Mouse (Mus musculus): ENCODE measurements at regions not wholly inside any gene's neighbourhood (a gene's known extent, or its start where the extent isn't known, plus 50 kb on each side); places are given as distances from the start of the nearest gene placed in this dataset.

- no peak for DNase-seq (ENCODE audit: low spot score)
- Histone ChIP-seq H3K4me2 (replicated peaks; ENCODE audit: low read depth, low read length) (no peak overlapping the region), H3K27me3 (ENCODE audit: control insufficient read depth, insufficient read depth, low read length) (no peaks in the 10 kb centered on the region), H3K9me3 (ENCODE audit: control insufficient read depth, low read length) (no peaks in the 10 kb centered on the region), H3K9ac (ENCODE audit: low read depth, low read length) (no peak overlapping the region), H3K36me3 (ENCODE audit: control insufficient read depth, insufficient read depth, low read length) (no peaks in the 10 kb centered on the region), H3K4me1 (replicated peaks; ENCODE audit: control insufficient read depth, insufficient read depth, low read length) (no peaks in the 10 kb centered on the region), H3K4me3 (ENCODE audit: low read depth, low read length) (no peak overlapping the region), H3K27ac (ENCODE audit: low read depth, low read length) (no peak overlapping the region)
- ATAC-seq (ENCODE audit: low FRiP score), result no peak
- WGBS, result 95% methylated on average over 1 of the region's 1 CpGs
Observed at GRCm38 (mm10) chr10:108051637-108052036, 110.4 kb upstream of the Ppp1r12a start.

DNA sequence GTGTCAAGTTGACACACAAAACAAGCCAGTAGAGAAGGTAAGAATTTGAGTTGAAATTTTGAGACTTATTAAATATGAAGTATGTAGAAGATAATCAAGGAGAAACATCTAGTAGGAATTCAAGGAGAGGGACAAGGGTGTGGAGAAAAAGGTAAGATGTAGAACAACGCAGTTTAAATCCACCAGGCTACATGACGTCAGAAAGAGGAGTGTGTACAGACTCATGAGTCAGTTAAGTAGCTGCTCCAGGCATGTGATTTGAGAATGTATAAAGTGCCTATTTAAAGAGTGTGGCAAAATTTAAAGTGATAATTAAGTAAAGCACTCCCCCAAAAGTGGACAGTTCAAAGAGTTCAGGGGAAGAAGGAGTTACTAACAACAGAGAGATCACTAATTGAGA lies 113.6 kb upstream of the Ppp1r12a start:
- no peak for DNase-seq (ENCODE audit: low spot score)
- no peak overlapping the region for H3K4me2 ChIP-seq (replicated peaks; ENCODE audit: low read depth, low read length)
- H3K36me3 ChIP-seq (ENCODE audit: control insufficient read depth, insufficient read depth, low read length), result no peaks in the 10 kb centered on the region
- no peaks in the 10 kb centered on the region for H3K4me1 ChIP-seq (replicated peaks; ENCODE audit: control insufficient read depth, insufficient read depth, low read length)
- WGBS, result 94% methylated on average over 2 of the region's 2 CpGs
- H3K27me3 ChIP-seq (ENCODE audit: control insufficient read depth, insufficient read depth, low read length), result no peaks in the 10 kb centered on the region
- ATAC-seq (ENCODE audit: low FRiP score), result no peak
- no peak overlapping the region for H3K9ac ChIP-seq (ENCODE audit: low read depth, low read length)
- no peak overlapping the region for H3K27ac ChIP-seq (ENCODE audit: low read depth, low read length)
- no peak overlapping the region for H3K4me3 ChIP-seq (ENCODE audit: low read depth, low read length)
- no peaks in the 10 kb centered on the region for H3K9me3 ChIP-seq (ENCODE audit: control insufficient read depth, low read length)

DNA sequence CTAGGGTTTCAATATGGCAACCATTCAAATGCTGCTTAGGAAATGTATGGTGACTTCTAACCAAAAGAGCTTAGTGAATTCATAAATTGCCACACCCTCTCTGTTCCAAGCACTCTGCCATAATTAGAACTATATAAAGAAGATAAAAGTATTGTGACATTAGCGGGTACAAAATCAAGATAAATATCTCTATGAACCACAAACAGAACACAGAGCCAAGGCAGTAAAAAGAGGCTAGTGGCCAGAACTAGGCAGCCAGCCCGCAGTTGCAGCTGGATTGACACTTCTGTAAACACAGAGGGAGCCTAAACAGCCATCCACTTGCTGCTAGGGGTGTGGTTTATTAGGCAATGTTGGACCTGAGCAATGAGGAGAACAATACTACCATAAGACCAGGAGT lies 118.5 kb upstream of the Ppp1r12a start:
- no peak overlapping the region for H3K9ac ChIP-seq (ENCODE audit: low read depth, low read length)
- ATAC-seq (ENCODE audit: low FRiP score) (no peak), DNase-seq (ENCODE audit: low spot score) (no peak)
- H3K4me1 ChIP-seq (replicated peaks; ENCODE audit: control insufficient read depth, insufficient read depth, low read length), result no peaks in the 10 kb centered on the region
- no peak overlapping the region for H3K4me2 ChIP-seq (replicated peaks; ENCODE audit: low read depth, low read length)
- H3K4me3 ChIP-seq (ENCODE audit: low read depth, low read length), result no peak overlapping the region
- no peaks in the 10 kb centered on the region for H3K27me3 ChIP-seq (ENCODE audit: control insufficient read depth, insufficient read depth, low read length)
- no peaks in the 10 kb centered on the region for H3K9me3 ChIP-seq (ENCODE audit: control insufficient read depth, low read length)
- H3K36me3 ChIP-seq (ENCODE audit: control insufficient read depth, insufficient read depth, low read length), result no peaks in the 10 kb centered on the region
- H3K27ac ChIP-seq (ENCODE audit: low read depth, low read length), result no peak overlapping the region
- WGBS, result 79% methylated on average over 2 of the region's 2 CpGs

DNA sequence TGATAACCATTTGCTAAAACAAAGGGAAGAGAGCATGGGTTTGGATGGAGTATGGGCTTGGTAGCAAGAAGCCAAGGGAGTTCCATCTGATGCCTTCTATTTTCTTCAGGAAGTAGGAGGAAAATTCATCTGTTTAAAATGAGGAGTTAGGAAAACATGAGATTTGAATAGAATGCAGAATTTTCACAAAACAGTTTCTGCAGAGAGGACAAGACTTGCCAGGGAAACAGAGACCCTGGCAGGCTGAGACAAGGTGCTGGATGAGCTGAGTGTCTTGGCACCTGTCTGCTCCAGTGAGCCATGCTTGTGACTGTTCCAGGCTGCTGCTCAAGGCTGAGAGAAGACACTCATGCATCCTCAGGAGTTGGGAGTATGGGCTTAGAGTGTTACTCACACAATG lies 122.0 kb upstream of the Ppp1r12a start:
- no peak for DNase-seq (ENCODE audit: low spot score)
- no peak for ATAC-seq (ENCODE audit: low FRiP score)

GRCm38 (mm10) chr10:108036486-108037109 lies 124.7 kb upstream of the Otogl start:
- peak; percentile 9 for DNase-seq (ENCODE audit: low spot score)
- no peaks in the 10 kb centered on the region for H3K36me3 ChIP-seq (ENCODE audit: control insufficient read depth, insufficient read depth, low read length)
- no peak overlapping the region for H3K9ac ChIP-seq (ENCODE audit: low read depth, low read length)
- no peak overlapping the region for H3K27ac ChIP-seq (ENCODE audit: low read depth, low read length)
- no peaks in the 10 kb centered on the region for H3K4me1 ChIP-seq (replicated peaks; ENCODE audit: control insufficient read depth, insufficient read depth, low read length)
- no peaks in the 10 kb centered on the region for H3K9me3 ChIP-seq (ENCODE audit: control insufficient read depth, low read length)
- no peak overlapping the region for H3K4me2 ChIP-seq (replicated peaks; ENCODE audit: low read depth, low read length)
- ATAC-seq (ENCODE audit: low FRiP score), result peak; percentile 58; the same call in 1 of the 2 replicates
- no peak overlapping the region for H3K4me3 ChIP-seq (ENCODE audit: low read depth, low read length)
- no peaks in the 10 kb centered on the region for H3K27me3 ChIP-seq (ENCODE audit: control insufficient read depth, insufficient read depth, low read length)
- 58% methylated on average over 3 of the region's 3 CpGs for WGBS

More for the DNA sequence above, 122.0 kb upstream of the Ppp1r12a start:
- no peaks in the 10 kb centered on the region for H3K4me1 ChIP-seq (replicated peaks; ENCODE audit: control insufficient read depth, insufficient read depth, low read length)
- no peaks in the 10 kb centered on the region for H3K9me3 ChIP-seq (ENCODE audit: control insufficient read depth, low read length)
- H3K4me3 ChIP-seq (ENCODE audit: low read depth, low read length), result no peak overlapping the region
- no peaks in the 10 kb centered on the region for H3K27me3 ChIP-seq (ENCODE audit: control insufficient read depth, insufficient read depth, low read length)
- H3K9ac ChIP-seq (ENCODE audit: low read depth, low read length), result no peak overlapping the region
- no peak overlapping the region for H3K27ac ChIP-seq (ENCODE audit: low read depth, low read length)
- H3K4me2 ChIP-seq (replicated peaks; ENCODE audit: low read depth, low read length), result no peak overlapping the region
- H3K36me3 ChIP-seq (ENCODE audit: control insufficient read depth, insufficient read depth, low read length), result no peaks in the 10 kb centered on the region

GRCm38 (mm10) chr10:108034068-108034467 lies 122.1 kb upstream of the Otogl start:
- no peaks in the 10 kb centered on the region for H3K4me1 ChIP-seq (replicated peaks; ENCODE audit: control insufficient read depth, insufficient read depth, low read length)
- no peaks in the 10 kb centered on the region for H3K36me3 ChIP-seq (ENCODE audit: control insufficient read depth, insufficient read depth, low read length)
- H3K9ac ChIP-seq (ENCODE audit: low read depth, low read length), result no peak overlapping the region
- no peaks in the 10 kb centered on the region for H3K27me3 ChIP-seq (ENCODE audit: control insufficient read depth, insufficient read depth, low read length)
- ATAC-seq (ENCODE audit: low FRiP score) (no peak), DNase-seq (ENCODE audit: low spot score) (no peak)
- no peak overlapping the region for H3K27ac ChIP-seq (ENCODE audit: low read depth, low read length)
- WGBS, result 94% methylated on average over 3 of the region's 3 CpGs
- H3K4me3 ChIP-seq (ENCODE audit: low read depth, low read length), result no peak overlapping the region
- no peak overlapping the region for H3K4me2 ChIP-seq (replicated peaks; ENCODE audit: low read depth, low read length)
- no peaks in the 10 kb centered on the region for H3K9me3 ChIP-seq (ENCODE audit: control insufficient read depth, low read length)

GRCm38 (mm10) chr10:108033317-108033795 lies 121.4 kb upstream of the Otogl start:
- Histone ChIP-seq H3K4me1 (replicated peaks; ENCODE audit: control insufficient read depth, insufficient read depth, low read length) (no peaks in the 10 kb centered on the region), H3K27me3 (ENCODE audit: control insufficient read depth, insufficient read depth, low read length) (no peaks in the 10 kb centered on the region), H3K36me3 (ENCODE audit: control insufficient read depth, insufficient read depth, low read length) (no peaks in the 10 kb centered on the region), H3K27ac (ENCODE audit: low read depth, low read length) (no peak overlapping the region), H3K4me3 (ENCODE audit: low read depth, low read length) (no peak overlapping the region), H3K9me3 (ENCODE audit: control insufficient read depth, low read length) (no peaks in the 10 kb centered on the region), H3K9ac (ENCODE audit: low read depth, low read length) (no peak overlapping the region), H3K4me2 (replicated peaks; ENCODE audit: low read depth, low read length) (no peak overlapping the region)
- ATAC-seq (ENCODE audit: low FRiP score), result no peak
- 95% methylated on average over 1 of the region's 1 CpGs for WGBS
- no peak for DNase-seq (ENCODE audit: low spot score)

GRCm38 (mm10) chr10:108027506-108027905 lies 115.6 kb upstream of the Otogl start:
- Histone ChIP-seq H3K27me3 (ENCODE audit: control insufficient read depth, insufficient read depth, low read length) (no peaks in the 10 kb centered on the region), H3K4me3 (ENCODE audit: low read depth, low read length) (no peak overlapping the region), H3K36me3 (ENCODE audit: control insufficient read depth, insufficient read depth, low read length) (no peaks in the 10 kb centered on the region), H3K9ac (ENCODE audit: low read depth, low read length) (no peak overlapping the region), H3K4me2 (replicated peaks; ENCODE audit: low read depth, low read length) (no peak overlapping the region), H3K9me3 (ENCODE audit: control insufficient read depth, low read length) (no peaks in the 10 kb centered on the region), H3K27ac (ENCODE audit: low read depth, low read length) (no peak overlapping the region), H3K4me1 (replicated peaks; ENCODE audit: control insufficient read depth, insufficient read depth, low read length) (no peaks in the 10 kb centered on the region)
- no peak for DNase-seq (ENCODE audit: low spot score)
- WGBS, result 87% methylated on average over 2 of the region's 2 CpGs
- ATAC-seq (ENCODE audit: low FRiP score), result no peak

DNA sequence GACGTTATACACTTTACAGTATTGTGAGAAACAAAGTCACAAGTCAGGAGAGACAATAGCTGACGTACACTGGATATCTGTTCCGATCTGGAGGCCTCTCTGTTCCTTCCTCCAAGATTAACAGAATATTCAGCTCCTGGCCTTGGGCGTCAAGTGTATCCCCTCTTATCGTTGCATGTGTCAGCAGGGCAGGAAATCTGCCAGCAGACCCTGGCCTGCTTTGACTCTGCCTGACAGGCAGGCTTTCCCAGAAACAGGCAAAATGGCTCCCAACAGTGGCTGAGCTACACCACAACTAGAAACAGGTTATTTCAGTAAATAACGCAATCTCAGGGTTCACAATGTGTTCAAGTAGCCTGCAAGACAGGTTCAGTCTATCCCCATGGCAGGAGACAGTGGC lies 112.3 kb upstream of the Otogl start:
- no peak overlapping the region for H3K4me2 ChIP-seq (replicated peaks; ENCODE audit: low read depth, low read length)
- WGBS, result 89% methylated on average over 6 of the region's 6 CpGs
- no peaks in the 10 kb centered on the region for H3K27me3 ChIP-seq (ENCODE audit: control insufficient read depth, insufficient read depth, low read length)
- ATAC-seq (ENCODE audit: low FRiP score) (no peak), DNase-seq (ENCODE audit: low spot score) (no peak)
- H3K36me3 ChIP-seq (ENCODE audit: control insufficient read depth, insufficient read depth, low read length), result no peaks in the 10 kb centered on the region
- H3K27ac ChIP-seq (ENCODE audit: low read depth, low read length), result no peak overlapping the region
- no peaks in the 10 kb centered on the region for H3K4me1 ChIP-seq (replicated peaks; ENCODE audit: control insufficient read depth, insufficient read depth, low read length)
- H3K9me3 ChIP-seq (ENCODE audit: control insufficient read depth, low read length), result no peaks in the 10 kb centered on the region
- H3K4me3 ChIP-seq (ENCODE audit: low read depth, low read length), result no peak overlapping the region
- no peak overlapping the region for H3K9ac ChIP-seq (ENCODE audit: low read depth, low read length)
